In genomic region chr10:98761080-98761479, GRCm38 (mm10) we compare ENCODE assay signal across 19 mouse cellular contexts.
DNase-seq lines count a peak whose midpoint lies in the region; ATAC-seq lines count a peak whose summit lies in the region.
"Had no signal": no experiment of that assay in that cellular context is flagged by ENCODE, and none has a peak within 500 bp of the region (broad histone marks: within the 10 kb centered on the region; RNA-seq: fewer than 3 reads in every experiment).

No protein-coding gene starts in this region.

- H3K4me1 ChIP-seq in midbrain, embryonic 11.5 days (ENCODE audit: control insufficient read depth, insufficient read depth, low read length): no peaks in the 10 kb centered on the region
- H3K4me1 ChIP-seq in midbrain, embryonic 15.5 days: no peaks in the 10 kb centered on the region

- H3K4me2 ChIP-seq in midbrain, embryonic 11.5 days: no peak overlapping the region
- no peak overlapping the region for H3K4me2 ChIP-seq in midbrain, embryonic 15.5 days

- no peak overlapping the region for H3K27ac ChIP-seq in midbrain, embryonic 11.5 days (ENCODE audit: low read depth, low read length)
- no peak overlapping the region for H3K27ac ChIP-seq in midbrain, embryonic 15.5 days

- no peaks in the 10 kb centered on the region for H3K36me3 ChIP-seq in midbrain, embryonic 11.5 days (ENCODE audit: control insufficient read depth, insufficient read depth, low read length)
- H3K36me3 ChIP-seq in midbrain, embryonic 15.5 days (replicated peaks): no peaks in the 10 kb centered on the region
- H3K36me3 ChIP-seq: G1E had no signal

- H3K9me3 ChIP-seq in midbrain, embryonic 11.5 days (ENCODE audit: control insufficient read depth, low read length): no peaks in the 10 kb centered on the region
- no peaks in the 10 kb centered on the region for H3K9me3 ChIP-seq in midbrain, embryonic 15.5 days
- H3K9me3 ChIP-seq: G1E had no signal

- no peak for DNase-seq in frontal cortex, postnatal 25 days (ENCODE audit: low spot score in 2 of 2)
- peak; percentile 61 for DNase-seq in midbrain, embryonic 11.5 days (ENCODE audit: low spot score, missing footprints)
- DNase-seq: adrenal gland, adult 2 months; adrenal gland, adult 8-10 months; adrenal gland, postnatal 10 days; adrenal gland, postnatal 14 days; adrenal gland, postnatal 25 days; adrenal gland, postnatal 36 days; B cell, adult 2 months; cerebellum, adult 11 months; cerebellum, adult 11-12 months; cerebellum, adult 18-20 months had no signal

- no peak overlapping the region for H3K9ac ChIP-seq in midbrain, embryonic 11.5 days (ENCODE audit: low read length)
- no peak overlapping the region for H3K9ac ChIP-seq in midbrain, embryonic 15.5 days

- peak; percentile 57; the same call in 1 of the 2 replicates for ATAC-seq in frontal cortex, adult (ENCODE audit: low TSS enrichment)
- ATAC-seq in midbrain, embryonic 11.5 days (ENCODE audit: low FRiP score): no peak
- no peak for ATAC-seq in midbrain, embryonic 15.5 days (replicated peaks)
- ATAC-seq: activated CD4-positive, CD25-positive, alpha-beta regulatory T cell, adult 4 months; CD4-positive, CD25-positive, alpha-beta regulatory T cell, adult 4 months; Patski had no signal

- no peaks in the 10 kb centered on the region for H3K27me3 ChIP-seq in midbrain, embryonic 11.5 days (ENCODE audit: control insufficient read depth, insufficient read depth, low read length)
- no peaks in the 10 kb centered on the region for H3K27me3 ChIP-seq in midbrain, embryonic 15.5 days (replicated peaks)
- H3K27me3 ChIP-seq: CH12.LX, Patski had no signal

- no peak overlapping the region for H3K4me3 ChIP-seq in midbrain, embryonic 11.5 days (ENCODE audit: low read depth, low read length)
- no peak overlapping the region for H3K4me3 ChIP-seq in midbrain, embryonic 15.5 days
